Mouse (Mus musculus): ENCODE data around the gene Ube2t. TPM values are rescaled to one million over a fixed set of nuclear protein-coding genes. Genes with fewer than 3 reads are reported as not detected.

Gene Ube2t
- total and polyA plus RNA-seq, 2 experiments, result 0.43 to 1.1 TPM

- no peak overlapping the region for H3K4me3 ChIP-seq (ENCODE audit: insufficient read depth, low read depth, low read length)
- peak; percentile 25 for DNase-seq (ENCODE audit: extremely low read depth, low read depth, low spot score)
- no peaks in the 10 kb centered on the region for H3K4me1 ChIP-seq (ENCODE audit: control insufficient read depth, insufficient read depth, low read length)
- H3K27me3 ChIP-seq (ENCODE audit: control insufficient read depth, insufficient read depth, low read length), result no peaks in the 10 kb centered on the region
- H3K79me2 ChIP-seq (ENCODE audit: control insufficient read depth, insufficient read depth, low read length), result no peaks in the 10 kb centered on the region
- no peak overlapping the region for H3K9ac ChIP-seq (ENCODE audit: low read depth, low read length)
- TF ChIP-seq CTCF (IDR thresholded peaks at IDR 0.05; ENCODE audit: low read depth, low read length) (no peak), POLR2A (IDR thresholded peaks at IDR 0.05; ENCODE audit: extremely low read depth, insufficient read depth, low read length) (no peak)
- 0% methylated on average over 1 of the region's 1 CpGs for WGBS
- H3K27ac ChIP-seq (replicated peaks; ENCODE audit: insufficient read depth, low read depth, low read length), result no peak overlapping the region
- H3K36me3 ChIP-seq (ENCODE audit: control insufficient read depth, insufficient read depth, low read length), result no peaks in the 10 kb centered on the region
These were observed 33.6 kb downstream of the Ube2t start for GRCm38 (mm10) chr1:134995954-134996353.

- Histone ChIP-seq H3K79me2 (ENCODE audit: control insufficient read depth, insufficient read depth, low read length) (no peaks in the 10 kb centered on the region), H3K4me1 (ENCODE audit: control insufficient read depth, insufficient read depth, low read length) (no peaks in the 10 kb centered on the region), H3K4me3 (ENCODE audit: insufficient read depth, low read depth, low read length) (no peak overlapping the region), H3K27me3 (ENCODE audit: control insufficient read depth, insufficient read depth, low read length) (no peaks in the 10 kb centered on the region), H3K9ac (ENCODE audit: low read depth, low read length) (no peak overlapping the region), H3K36me3 (ENCODE audit: control insufficient read depth, insufficient read depth, low read length) (no peaks in the 10 kb centered on the region), H3K27ac (replicated peaks; ENCODE audit: insufficient read depth, low read depth, low read length) (no peak overlapping the region)
- no peak for DNase-seq (ENCODE audit: extremely low read depth, low read depth, low spot score)
- 83% methylated on average over 7 of the region's 7 CpGs for WGBS
- no peak for TF ChIP-seq CTCF (IDR thresholded peaks at IDR 0.05; ENCODE audit: low read depth, low read length)
These were observed 34.1 kb downstream of the Ube2t start for GRCm38 (mm10) chr1:134996471-134996870.

GRCm38 (mm10) chr1:134997568-134997967 lies 35.2 kb downstream of the Ube2t start:
- no peaks in the 10 kb centered on the region for H3K4me1 ChIP-seq (ENCODE audit: control insufficient read depth, insufficient read depth, low read length)
- no peak for DNase-seq (ENCODE audit: extremely low read depth, low read depth, low spot score)
- WGBS, result 76% methylated on average over 5 of the region's 5 CpGs
- H3K4me3 ChIP-seq (ENCODE audit: insufficient read depth, low read depth, low read length), result no peak overlapping the region
- H3K36me3 ChIP-seq (ENCODE audit: control insufficient read depth, insufficient read depth, low read length), result no peaks in the 10 kb centered on the region
- H3K9ac ChIP-seq (ENCODE audit: low read depth, low read length), result no peak overlapping the region
- TF ChIP-seq POLR2A (IDR thresholded peaks at IDR 0.05; ENCODE audit: extremely low read depth, insufficient read depth, low read length) (no peak), CTCF (IDR thresholded peaks at IDR 0.05; ENCODE audit: low read depth, low read length) (no peak)
- no peak overlapping the region for H3K27ac ChIP-seq (replicated peaks; ENCODE audit: insufficient read depth, low read depth, low read length)
- H3K27me3 ChIP-seq (ENCODE audit: control insufficient read depth, insufficient read depth, low read length), result no peaks in the 10 kb centered on the region
- H3K79me2 ChIP-seq (ENCODE audit: control insufficient read depth, insufficient read depth, low read length), result no peaks in the 10 kb centered on the region

GRCm38 (mm10) chr1:134998231-134998630 lies 35.9 kb downstream of the Ube2t start:
- 86% methylated on average over 8 of the region's 8 CpGs for WGBS
- Histone ChIP-seq H3K27ac (replicated peaks; ENCODE audit: insufficient read depth, low read depth, low read length) (no peak overlapping the region), H3K9ac (ENCODE audit: low read depth, low read length) (no peak overlapping the region), H3K79me2 (ENCODE audit: control insufficient read depth, insufficient read depth, low read length) (no peaks in the 10 kb centered on the region), H3K36me3 (ENCODE audit: control insufficient read depth, insufficient read depth, low read length) (no peaks in the 10 kb centered on the region), H3K27me3 (ENCODE audit: control insufficient read depth, insufficient read depth, low read length) (no peaks in the 10 kb centered on the region), H3K4me1 (ENCODE audit: control insufficient read depth, insufficient read depth, low read length) (no peaks in the 10 kb centered on the region), H3K4me3 (ENCODE audit: insufficient read depth, low read depth, low read length) (no peak overlapping the region)
- DNase-seq (ENCODE audit: extremely low read depth, low read depth, low spot score), result no peak
- TF ChIP-seq CTCF (IDR thresholded peaks at IDR 0.05; ENCODE audit: low read depth, low read length), result no peak
- TF ChIP-seq POLR2A (IDR thresholded peaks at IDR 0.05; ENCODE audit: extremely low read depth, insufficient read depth, low read length), result no peak

- WGBS, result 82% methylated on average over 9 of the region's 9 CpGs
- no peaks in the 10 kb centered on the region for H3K27me3 ChIP-seq (ENCODE audit: control insufficient read depth, insufficient read depth, low read length)
- no peaks in the 10 kb centered on the region for H3K4me1 ChIP-seq (ENCODE audit: control insufficient read depth, insufficient read depth, low read length)
- H3K27ac ChIP-seq (replicated peaks; ENCODE audit: insufficient read depth, low read depth, low read length), result no peak overlapping the region
- H3K9ac ChIP-seq (ENCODE audit: low read depth, low read length), result no peak overlapping the region
- no peaks in the 10 kb centered on the region for H3K79me2 ChIP-seq (ENCODE audit: control insufficient read depth, insufficient read depth, low read length)
- TF ChIP-seq POLR2A (IDR thresholded peaks at IDR 0.05; ENCODE audit: extremely low read depth, insufficient read depth, low read length) (no peak), CTCF (IDR thresholded peaks at IDR 0.05; ENCODE audit: low read depth, low read length) (no peak)
- H3K36me3 ChIP-seq (ENCODE audit: control insufficient read depth, insufficient read depth, low read length), result no peaks in the 10 kb centered on the region
- no peak overlapping the region for H3K4me3 ChIP-seq (ENCODE audit: insufficient read depth, low read depth, low read length)
- DNase-seq (ENCODE audit: extremely low read depth, low read depth, low spot score), result no peak
These were observed 38.2 kb downstream of the Ube2t start for GRCm38 (mm10) chr1:135000527-135000926.

- 79% methylated on average over 4 of the region's 4 CpGs for WGBS
- no peaks in the 10 kb centered on the region for H3K79me2 ChIP-seq (ENCODE audit: control insufficient read depth, insufficient read depth, low read length)
These were observed 41.0 kb downstream of the Ube2t start for GRCm38 (mm10) chr1:135003346-135003745.

More at GRCm38 (mm10) chr1:135003346-135003745, 41.0 kb downstream of the Ube2t start:
- no peak for DNase-seq (ENCODE audit: extremely low read depth, low read depth, low spot score)
- Histone ChIP-seq H3K27ac (replicated peaks; ENCODE audit: insufficient read depth, low read depth, low read length) (no peak overlapping the region), H3K4me3 (ENCODE audit: insufficient read depth, low read depth, low read length) (no peak overlapping the region), H3K9ac (ENCODE audit: low read depth, low read length) (no peak overlapping the region), H3K4me1 (ENCODE audit: control insufficient read depth, insufficient read depth, low read length) (no peaks in the 10 kb centered on the region), H3K27me3 (ENCODE audit: control insufficient read depth, insufficient read depth, low read length) (no peaks in the 10 kb centered on the region), H3K36me3 (ENCODE audit: control insufficient read depth, insufficient read depth, low read length) (no peaks in the 10 kb centered on the region)
- TF ChIP-seq POLR2A (IDR thresholded peaks at IDR 0.05; ENCODE audit: extremely low read depth, insufficient read depth, low read length) (no peak), CTCF (IDR thresholded peaks at IDR 0.05; ENCODE audit: low read depth, low read length) (no peak)

Measured in liver, adult 2 months (tissue).